Mouse (Mus musculus) midbrain, postnatal 0 days (tissue): ENCODE measurements around the gene Hoxa11. TPM values are rescaled to one million over a fixed set of nuclear protein-coding genes. Genes with fewer than 3 reads are reported as not detected.
A peak's percentile ranks its signal among the peaks of the same experiment; 100 is the strongest.

Experiments used
- ATAC-seq: fragments of 200-750 bp; cut with Nextera tagmentation; 2 replicates; pipeline ENCODE4 v1.8.0; 2017; ENCODE audit warnings: moderate number of reproducible peaks, mild to moderate bottlenecking, moderate TSS enrichment, moderate library complexity; ENCODE audit not compliant: low FRiP score
- DNase-seq: peaks from one replicate; pipeline ENCODE4 v3.0.0-alpha.2; 2015; ENCODE audit warnings: low spot score
- H3K27ac ChIP-seq: fragments of 300-500 bp; sonication (generic); 2 replicates; pipeline ENCODE4 v1.5.1; 2014; ENCODE audit warnings: low read depth, mild to moderate bottlenecking, low read length, mixed read lengths
- H3K27me3 ChIP-seq: fragments of 300-500 bp; sonication (generic); 2 replicates; pipeline ENCODE4 v1.6.1; 2014; ENCODE audit warnings: low read length, control low read depth, mixed read lengths; ENCODE audit not compliant: insufficient read depth
- H3K36me3 ChIP-seq: fragments of 300-500 bp; sonication (generic); 2 replicates; pipeline ENCODE4 v1.6.1; 2014; ENCODE audit warnings: low read length, control low read depth, mixed read lengths; ENCODE audit not compliant: insufficient read depth
- H3K4me1 ChIP-seq: fragments of 300-500 bp; sonication (generic); 2 replicates; pipeline ENCODE4 v1.6.1; 2014; ENCODE audit warnings: mild to moderate bottlenecking, control low read depth, antibody characterized with exemption, low read length, mixed read lengths; ENCODE audit not compliant: insufficient read depth
- H3K4me2 ChIP-seq: fragments of 300-500 bp; sonication (generic); 2 replicates; pipeline ENCODE4 v1.6.1; 2014; ENCODE audit warnings: low read depth, mild to moderate bottlenecking, low read length, mixed read lengths; ENCODE audit not compliant: poor library complexity, severe bottlenecking
- H3K4me3 ChIP-seq: fragments of 300-500 bp; sonication (generic); 2 replicates; pipeline ENCODE4 v1.5.1; 2014; ENCODE audit warnings: low read depth, mild to moderate bottlenecking, low read length, moderate library complexity
- H3K9ac ChIP-seq: fragments of 300-500 bp; sonication (generic); replicated peaks from 2 replicates; pipeline ENCODE4 v1.6.1; 2014; ENCODE audit warnings: mild to moderate bottlenecking, low read length, moderate library complexity, mixed read lengths; ENCODE audit not compliant: poor library complexity, severe bottlenecking
- H3K9me3 ChIP-seq: fragments of 300-500 bp; sonication (generic); 2 replicates; pipeline ENCODE4 v1.6.1; 2016; ENCODE audit warnings: low read length, control low read depth
- CTCF ChIP-seq: IDR thresholded peaks from 2 replicates; pipeline ENCODE4 v1.5.1; 2016; ENCODE audit warnings: antibody characterized with exemption, mild to moderate bottlenecking
- WGBS: fragments of 180-500 bp; shearing (Covaris S2); extraction: QIAGEN DNeasy Blood & Tissue Kit; methylation state at CpG from one replicate; pipeline ENCODE4 v1.1.7; 2014; 5-methylcytosine and 5-hydroxymethylcytosine counted together
- polyA plus RNA-seq: library from polyadenylated mRNA; unstranded; fragments of >200 nt; fragmentation: Nextera tagmentation; extraction: Ambion mirVana; gene quantifications from 2 replicates; pipeline ENCODE4 v1.2.1, GENCODE M21; 2015
- total RNA-seq: library from RNA; depleted of rRNA; stranded (reverse); fragments of >200 nt; gene quantifications from 2 replicates; pipeline ENCODE4 v1.2.3, GENCODE M21; 2014

Gene Hoxa11
- total and polyA plus RNA-seq, 2 experiments from 2014 or later = not detected

DNA sequence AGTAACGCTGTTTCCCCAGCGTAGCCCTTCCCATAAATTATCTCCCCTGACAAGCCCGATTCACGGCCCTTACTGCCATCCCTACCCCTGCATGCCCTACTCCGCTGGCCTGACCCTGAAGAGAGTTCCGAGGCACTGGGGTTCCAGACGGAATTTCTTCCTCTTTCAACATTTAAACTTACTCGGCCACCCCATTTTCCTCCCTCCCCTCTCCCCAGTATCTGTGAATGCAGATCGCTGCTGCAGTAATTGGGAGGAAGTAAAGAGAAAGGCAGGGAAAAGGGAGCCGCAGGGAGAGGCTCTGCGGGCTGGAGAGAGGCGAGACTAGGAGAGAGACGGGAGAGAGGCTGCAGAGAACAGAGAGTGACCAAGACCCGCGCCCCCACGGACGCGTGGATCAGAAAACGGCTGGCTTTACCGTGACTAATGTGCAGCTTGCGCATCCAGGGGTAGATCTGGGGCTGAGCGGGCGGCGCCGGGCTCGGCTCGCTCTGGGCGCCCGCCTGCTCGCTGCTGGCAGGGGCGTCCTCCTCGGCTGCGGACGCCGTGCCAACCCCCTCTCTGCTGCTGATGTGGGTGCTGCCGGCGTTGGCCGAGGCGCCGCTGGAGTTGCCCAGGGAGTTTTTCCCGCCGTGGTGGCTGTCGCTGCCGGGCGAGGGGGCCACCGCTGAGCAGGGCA, 42.1 kb downstream of the Hoxa11 start:
- Histone ChIP-seq H3K4me2 (0 out of 2 replicates have a peak overlapping the region, but pooled peaks have one; percentile 20), H3K36me3 (no peaks in the 10 kb centered on the region), H3K4me3 (peak overlapping the region; percentile 0; the same call in 1 of the 2 replicates), H3K4me1 (no peaks in the 10 kb centered on the region), H3K27me3 (peaks cover 98% of the 10 kb centered on the region), H3K9ac (no peak overlapping the region), H3K9me3 (no peaks in the 10 kb centered on the region), H3K27ac (no peak overlapping the region)
- no peak for ATAC-seq
- no peak for TF ChIP-seq CTCF
- WGBS = under 1% methylated on average over 39 of the region's 46 CpGs
- DNase-seq = no peak

DNA sequence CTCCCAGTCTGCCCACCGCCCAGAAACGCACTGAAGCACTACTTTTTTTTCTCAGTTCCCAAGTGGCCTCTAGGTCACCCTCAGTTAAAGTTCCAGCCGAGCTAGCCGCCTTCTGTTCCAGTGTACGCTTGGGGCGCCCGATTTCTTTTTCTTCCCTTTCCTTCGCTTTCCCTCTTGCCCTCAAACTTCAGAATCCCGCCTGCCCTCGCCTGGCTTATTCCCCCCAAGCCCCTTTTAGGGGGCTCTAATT, 42.6 kb downstream of the Hoxa11 start:
- H3K27me3 ChIP-seq = peaks cover 98% of the 10 kb centered on the region
- H3K4me2 ChIP-seq = no peak overlapping the region
- H3K4me1 ChIP-seq = no peaks in the 10 kb centered on the region
- no peak for TF ChIP-seq CTCF
- WGBS = under 1% methylated on average over 10 of the region's 10 CpGs
- H3K9me3 ChIP-seq = no peaks in the 10 kb centered on the region
- no peak for DNase-seq
- H3K9ac ChIP-seq = no peak overlapping the region
- no peaks in the 10 kb centered on the region for H3K36me3 ChIP-seq
- no peak overlapping the region for H3K27ac ChIP-seq
- H3K4me3 ChIP-seq = no peak overlapping the region; the same call in 1 of the 2 replicates
- ATAC-seq = no peak

DNA sequence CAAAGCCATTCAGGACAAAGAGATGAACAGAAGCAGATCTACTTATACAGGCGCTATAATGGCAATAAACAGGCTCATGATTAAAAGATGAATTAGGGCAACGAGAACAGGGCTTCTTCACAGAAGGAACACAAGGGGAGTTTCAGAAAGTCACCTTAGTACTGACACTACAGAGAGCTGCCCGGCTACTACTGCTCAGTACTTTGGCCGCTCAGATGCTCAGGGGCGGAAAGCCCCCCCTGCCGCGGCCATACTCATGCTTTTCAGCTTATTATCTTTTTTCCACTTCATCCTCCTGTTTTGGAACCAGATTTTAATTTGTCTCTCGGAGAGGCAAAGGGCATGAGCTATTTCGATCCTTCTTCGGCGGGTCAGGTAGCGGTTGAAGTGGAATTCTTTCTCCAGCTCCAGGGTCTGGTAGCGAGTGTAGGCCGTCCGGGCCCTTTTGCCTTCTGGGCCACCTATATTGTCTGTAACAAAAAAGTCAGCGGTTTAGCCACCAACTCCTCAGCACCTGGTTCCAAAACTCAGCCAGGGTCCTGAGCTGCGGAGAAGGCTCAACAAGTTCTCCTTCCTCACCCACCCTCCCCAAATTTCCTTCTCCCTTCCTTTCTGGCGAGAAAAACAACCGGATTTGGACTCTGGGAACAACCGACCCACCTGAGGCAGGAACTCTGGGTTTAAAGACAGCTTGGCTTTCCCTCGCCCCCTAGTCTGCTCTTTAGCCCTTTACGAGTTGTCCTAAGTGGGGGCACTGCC, 43.1 kb downstream of the Hoxa11 start:
- Histone ChIP-seq H3K4me2 (no peak overlapping the region), H3K9ac (no peak overlapping the region), H3K27ac (no peak overlapping the region), H3K27me3 (peaks cover 99% of the 10 kb centered on the region), H3K9me3 (no peaks in the 10 kb centered on the region), H3K4me3 (no peak overlapping the region), H3K36me3 (no peaks in the 10 kb centered on the region), H3K4me1 (no peaks in the 10 kb centered on the region)
- ATAC-seq = no peak
- TF ChIP-seq CTCF = no peak
- 4% methylated on average over 22 of the region's 22 CpGs for WGBS
- no peak for DNase-seq

DNA sequence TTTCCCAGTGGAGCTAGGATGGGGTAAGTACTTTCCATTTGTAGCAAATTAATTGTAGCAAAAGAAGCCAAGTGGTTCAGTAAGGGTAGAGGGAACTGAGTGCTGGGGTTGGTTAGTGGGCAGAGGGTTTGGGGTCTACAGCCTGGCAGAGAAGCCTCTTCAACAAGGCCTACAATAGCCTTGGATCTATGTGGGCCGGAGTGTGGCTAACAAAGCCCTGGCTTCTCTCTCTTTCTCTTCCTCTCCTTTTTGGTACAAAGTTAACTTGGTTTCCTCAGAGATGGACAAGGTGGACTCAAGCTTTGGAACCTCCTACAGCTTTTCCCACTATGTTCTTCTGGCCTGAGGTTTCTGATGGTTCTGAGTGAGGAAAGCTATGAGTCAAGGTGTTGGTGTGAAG, 44.3 kb downstream of the Hoxa11 start:
- DNase-seq (no peak), ATAC-seq (no peak)
- H3K27me3 ChIP-seq = peaks cover 99% of the 10 kb centered on the region
- 13% methylated on average over 1 of the region's 1 CpGs for WGBS
- H3K36me3 ChIP-seq = no peaks in the 10 kb centered on the region
- H3K9ac ChIP-seq = no peak overlapping the region
- TF ChIP-seq CTCF = no peak
- no peaks in the 10 kb centered on the region for H3K9me3 ChIP-seq
- no peak overlapping the region for H3K4me3 ChIP-seq
- no peaks in the 10 kb centered on the region for H3K4me1 ChIP-seq
- H3K27ac ChIP-seq = no peak overlapping the region
- H3K4me2 ChIP-seq = no peak overlapping the region

DNA sequence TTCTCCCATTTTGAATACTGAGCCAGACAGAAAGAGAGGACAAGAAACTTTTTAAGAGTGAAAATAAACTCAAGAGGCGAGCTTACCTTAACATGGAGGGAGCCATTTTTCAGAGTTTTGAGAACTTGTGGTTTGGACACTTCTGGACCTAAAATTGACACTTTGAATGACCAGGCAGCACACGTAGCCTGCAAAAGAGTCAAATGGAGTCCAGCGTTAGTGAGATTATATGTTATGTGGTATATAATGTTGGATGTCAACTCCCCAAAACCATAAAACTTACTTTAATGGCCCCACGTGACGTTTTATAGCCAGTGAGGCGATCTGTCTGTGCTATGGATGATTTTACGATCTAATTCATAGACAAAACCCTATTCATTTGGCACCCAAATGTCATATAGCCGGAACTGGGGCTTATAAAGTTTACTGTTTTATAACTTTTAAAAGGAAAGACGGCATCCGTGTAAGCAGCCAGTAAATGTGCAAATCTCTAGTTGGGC, 44.8 kb downstream of the Hoxa11 start:
- Histone ChIP-seq H3K9ac (no peak overlapping the region), H3K27me3 (peaks cover 99% of the 10 kb centered on the region), H3K36me3 (no peaks in the 10 kb centered on the region), H3K9me3 (no peaks in the 10 kb centered on the region), H3K4me2 (no peak overlapping the region), H3K4me3 (no peak overlapping the region), H3K27ac (no peak overlapping the region), H3K4me1 (no peaks in the 10 kb centered on the region)
- ATAC-seq (no peak), DNase-seq (no peak)
- no peak for TF ChIP-seq CTCF
- 8% methylated on average over 10 of the region's 10 CpGs for WGBS

DNA sequence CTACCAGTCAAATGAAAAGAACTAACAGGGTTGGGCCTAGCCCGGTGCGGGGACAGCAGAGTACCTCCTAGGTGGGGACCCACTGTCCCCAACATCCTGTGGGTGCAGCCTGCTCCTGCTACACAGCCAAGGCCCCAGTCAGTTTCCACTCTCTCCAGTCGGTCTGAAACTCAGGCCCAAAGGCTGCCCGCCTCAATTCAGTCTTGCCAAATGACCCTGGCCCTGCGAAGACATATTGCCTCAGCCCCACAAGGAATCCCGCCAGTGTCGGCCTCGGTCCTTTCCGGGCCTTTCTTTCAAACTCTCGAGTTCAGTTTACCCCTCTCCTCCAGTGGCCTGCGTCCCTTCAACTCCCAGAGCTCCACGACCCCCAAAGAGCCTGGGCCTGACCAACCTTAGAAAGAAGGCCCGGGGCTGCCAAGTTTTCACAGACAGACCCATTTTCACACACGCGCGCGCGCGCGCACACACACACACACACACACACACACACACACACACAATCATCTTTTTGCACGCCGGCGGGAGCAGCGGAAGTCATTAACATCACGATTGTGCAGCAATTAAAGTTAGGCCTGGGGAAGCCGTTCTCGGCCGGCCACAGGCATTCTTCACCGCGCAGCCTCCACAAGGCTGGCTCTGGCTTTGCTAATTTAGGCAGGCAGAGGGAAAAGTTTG, 45.4 kb downstream of the Hoxa11 start:
- WGBS = 3% methylated on average over 30 of the region's 30 CpGs
- H3K4me2 ChIP-seq = no peak overlapping the region
- no peak overlapping the region for H3K9ac ChIP-seq
- no peak overlapping the region for H3K27ac ChIP-seq
- H3K4me1 ChIP-seq = no peaks in the 10 kb centered on the region
- ATAC-seq (no peak), DNase-seq (no peak)
- peaks cover 98% of the 10 kb centered on the region for H3K27me3 ChIP-seq
- H3K36me3 ChIP-seq = no peaks in the 10 kb centered on the region
- TF ChIP-seq CTCF = no peak
- H3K9me3 ChIP-seq = no peaks in the 10 kb centered on the region
- no peak overlapping the region for H3K4me3 ChIP-seq
